Mouse (Mus musculus): Measurements from ENCODE around the gene Rec8. TPM values are rescaled to one million over a fixed set of nuclear protein-coding genes. Genes with fewer than 3 reads are reported as not detected.

The Rec8 gene
- polyA plus RNA-seq, 1 experiment from 2014 or later: 17.5 TPM

DNA sequence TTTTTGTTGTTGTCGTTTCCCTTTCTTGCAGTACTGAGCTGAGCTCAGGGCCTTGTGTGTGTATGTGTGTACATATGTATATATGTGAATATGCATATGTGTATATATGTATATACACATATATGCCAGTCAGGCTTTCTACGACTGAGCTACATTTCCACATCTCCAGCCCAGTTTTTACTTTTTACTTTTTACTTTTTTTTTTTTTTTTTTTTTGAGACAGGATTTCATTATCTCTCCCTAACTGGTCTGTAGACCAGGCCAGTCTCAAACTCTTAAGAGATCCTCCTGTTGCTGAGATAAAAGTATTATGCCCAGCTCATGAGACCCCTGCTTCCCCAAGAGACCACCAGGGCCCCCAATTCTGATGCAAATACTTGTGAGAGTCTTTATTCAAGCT, 993 bp upstream of the Rec8 start:
- H3K9me3 ChIP-seq (replicated peaks): no peaks in the 10 kb centered on the region
- 83% methylated on average over 2 of the region's 2 CpGs for WGBS
- peak overlapping the region; percentile 36; the same call in 1 of the 2 replicates for H3K27ac ChIP-seq (ENCODE audit: poor library complexity, severe bottlenecking)

DNA sequence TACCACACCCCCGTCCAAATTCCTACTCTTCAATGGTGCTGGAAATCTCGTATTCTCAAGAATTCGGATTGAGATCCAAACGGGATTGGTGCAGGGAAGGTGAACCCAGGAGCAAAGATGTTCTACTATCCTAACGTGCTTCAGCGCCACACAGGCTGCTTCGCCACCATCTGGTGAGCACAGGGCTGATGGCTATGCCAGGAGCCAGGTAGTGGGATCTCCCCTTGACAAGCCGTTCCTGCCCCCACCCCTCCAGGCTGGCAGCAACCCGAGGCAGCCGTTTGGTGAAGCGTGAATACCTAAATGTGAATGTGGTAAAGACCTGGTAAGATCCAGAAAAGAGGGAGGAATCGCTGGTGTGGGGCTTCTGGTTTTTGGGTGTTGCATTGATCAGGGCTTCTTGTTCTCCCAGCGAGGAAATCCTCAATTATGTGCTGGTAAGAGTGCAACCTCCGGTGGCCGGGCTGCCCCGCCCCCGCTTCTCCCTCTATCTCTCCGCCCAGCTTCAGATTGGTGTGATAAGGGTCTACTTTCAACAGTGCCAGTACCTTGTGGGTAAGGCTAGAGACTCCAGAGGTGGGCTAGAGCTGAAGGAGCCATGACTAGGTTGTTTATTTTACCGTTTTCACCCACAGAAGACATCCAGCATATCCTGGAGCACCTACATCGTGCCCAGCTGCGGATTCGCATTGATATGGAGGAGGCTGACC, 804 bp downstream of the Rec8 start:
- peak overlapping the region; percentile 64 for H3K4me2 ChIP-seq
- no peaks in the 10 kb centered on the region for H3K9me3 ChIP-seq (replicated peaks)
- no peaks in the 10 kb centered on the region for H3K27me3 ChIP-seq (replicated peaks)
- no peak for ATAC-seq (ENCODE audit: insufficient number of reproducible peaks, low FRiP score)
- H3K9ac ChIP-seq: peak overlapping the region; percentile 48; the same call in 1 of the 2 replicates
- H3K36me3 ChIP-seq: peaks cover 8% of the 10 kb centered on the region
- peaks cover 17% of the 10 kb centered on the region for H3K4me1 ChIP-seq (replicated peaks)
- peak overlapping the region; percentile 37 for H3K4me3 ChIP-seq
- 32% methylated on average over 22 of the region's 22 CpGs for WGBS
- no peak overlapping the region for H3K27ac ChIP-seq (ENCODE audit: poor library complexity, severe bottlenecking)

More for the DNA sequence above, 993 bp upstream of the Rec8 start:
- no peak overlapping the region for H3K4me3 ChIP-seq
- no peaks in the 10 kb centered on the region for H3K36me3 ChIP-seq
- no peak overlapping the region for H3K4me2 ChIP-seq
- peaks cover 27% of the 10 kb centered on the region for H3K4me1 ChIP-seq (replicated peaks)
- no peak for ATAC-seq (ENCODE audit: insufficient number of reproducible peaks, low FRiP score)
- H3K27me3 ChIP-seq (replicated peaks): no peaks in the 10 kb centered on the region
- no peak overlapping the region for H3K9ac ChIP-seq

DNA sequence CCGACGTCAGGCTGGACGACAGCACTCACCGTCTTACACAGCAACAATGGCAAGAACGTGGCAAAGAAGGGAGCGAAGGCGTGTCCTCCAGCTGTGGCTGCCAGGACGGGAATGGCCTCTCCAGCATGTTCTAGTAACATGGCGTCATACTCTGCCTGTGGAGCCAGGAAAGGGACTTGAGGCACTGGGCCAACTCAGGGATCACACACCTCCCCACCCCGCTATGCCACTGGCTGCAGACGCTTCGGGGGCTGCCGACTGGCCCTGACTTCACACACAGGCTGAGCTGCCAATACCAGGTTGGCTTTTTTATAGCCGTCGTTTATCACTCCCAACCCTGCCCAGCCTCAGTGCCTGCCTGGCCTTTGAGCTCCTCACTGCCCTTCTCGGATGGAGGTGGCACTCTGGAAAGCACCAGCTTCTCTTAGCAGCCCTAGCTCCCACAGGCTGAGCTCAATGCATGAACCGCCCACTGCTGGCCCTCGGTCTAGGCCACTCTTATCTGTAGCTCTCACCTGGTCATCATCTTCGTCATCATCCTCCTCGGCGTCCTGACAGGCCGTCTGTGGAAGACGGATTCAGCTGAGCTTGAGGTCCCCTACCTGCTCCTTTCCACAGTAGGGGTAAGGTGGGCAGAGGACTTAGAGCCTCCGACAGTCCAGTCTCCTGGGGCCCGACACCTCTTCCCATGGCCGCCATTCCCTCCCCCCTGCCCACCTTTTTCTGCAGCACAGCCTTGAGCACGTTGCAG, 10.4 kb downstream of the Rec8 start:
- Histone ChIP-seq H3K9ac (no peak overlapping the region), H3K4me2 (no peak overlapping the region), H3K4me3 (no peak overlapping the region), H3K27me3 (replicated peaks) (no peaks in the 10 kb centered on the region), H3K4me1 (replicated peaks) (peaks cover 7% of the 10 kb centered on the region), H3K27ac (ENCODE audit: poor library complexity, severe bottlenecking) (no peak overlapping the region), H3K9me3 (replicated peaks) (no peaks in the 10 kb centered on the region), H3K36me3 (peaks cover 99% of the 10 kb centered on the region)
- ATAC-seq (ENCODE audit: insufficient number of reproducible peaks, low FRiP score): no peak
- 88% methylated on average over 27 of the region's 27 CpGs for WGBS

DNA sequence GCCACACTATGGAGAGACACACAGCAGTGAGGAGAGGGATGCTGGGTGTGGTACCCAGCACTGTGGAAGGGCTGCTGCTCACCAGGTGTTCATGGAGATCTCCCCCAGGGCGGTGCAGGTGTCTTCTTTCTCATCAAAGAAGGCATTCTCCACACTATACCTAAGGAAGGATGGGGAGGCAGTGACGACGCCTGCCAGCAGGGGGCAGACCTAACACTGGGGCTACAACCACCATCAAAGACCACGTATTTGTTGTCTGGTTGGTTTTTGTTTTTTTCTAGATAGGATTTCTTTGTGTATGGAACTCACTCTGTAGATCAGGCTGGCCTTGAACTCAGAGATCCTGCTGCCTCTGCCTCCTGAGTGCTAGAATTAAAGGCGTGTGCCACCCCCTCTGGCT, 11.5 kb downstream of the Rec8 start:
- Histone ChIP-seq H3K27ac (ENCODE audit: poor library complexity, severe bottlenecking) (no peak overlapping the region), H3K36me3 (peaks cover 98% of the 10 kb centered on the region), H3K4me2 (no peak overlapping the region), H3K4me1 (replicated peaks) (peaks cover 9% of the 10 kb centered on the region), H3K4me3 (no peak overlapping the region), H3K9ac (no peak overlapping the region), H3K9me3 (replicated peaks) (no peaks in the 10 kb centered on the region), H3K27me3 (replicated peaks) (no peaks in the 10 kb centered on the region)
- 50% methylated on average over 5 of the region's 5 CpGs for WGBS
- no peak for ATAC-seq (ENCODE audit: insufficient number of reproducible peaks, low FRiP score)

DNA sequence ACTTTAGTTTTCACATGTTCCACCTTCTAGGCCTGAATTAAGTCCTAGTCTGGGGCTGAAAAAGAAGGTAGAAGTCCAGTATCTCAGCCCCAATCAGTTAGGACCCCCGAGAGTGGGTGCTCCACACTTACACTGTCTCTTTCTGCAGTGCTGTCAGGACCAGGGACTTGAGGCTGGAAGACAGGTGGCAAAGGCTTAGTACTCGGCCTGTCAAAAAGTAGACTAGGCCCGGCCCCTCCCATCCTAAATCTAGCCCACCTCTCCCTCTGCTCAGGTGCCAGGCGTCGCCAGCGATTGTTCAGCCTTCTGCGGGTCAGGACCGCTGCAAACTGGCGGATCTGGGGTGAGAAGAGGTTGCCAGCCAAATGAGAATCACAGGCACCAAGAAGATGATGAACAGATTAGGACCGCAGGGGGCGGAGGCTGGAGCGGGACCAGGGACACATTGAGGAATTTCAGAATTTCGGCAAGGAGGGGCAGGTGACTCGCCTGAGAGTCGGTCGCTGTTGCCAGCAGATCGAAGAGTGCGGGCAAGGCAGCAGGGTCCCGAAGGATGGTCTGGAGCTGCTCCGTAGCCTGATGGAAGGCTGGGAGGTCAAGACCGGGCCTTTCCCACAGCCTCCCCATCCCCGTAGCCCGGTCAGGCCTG, 17.2 kb downstream of the Rec8 start:
- 0 out of 2 replicates have a peak, but pooled peaks have one; percentile 6 for ATAC-seq (ENCODE audit: insufficient number of reproducible peaks, low FRiP score)
- Histone ChIP-seq H3K9ac (peak overlapping the region; percentile 90), H3K27me3 (replicated peaks) (no peaks in the 10 kb centered on the region), H3K9me3 (replicated peaks) (no peaks in the 10 kb centered on the region), H3K4me1 (replicated peaks) (peaks cover 18% of the 10 kb centered on the region), H3K36me3 (peaks cover 81% of the 10 kb centered on the region), H3K4me3 (peak overlapping the region; percentile 89), H3K4me2 (peak overlapping the region; percentile 98), H3K27ac (ENCODE audit: poor library complexity, severe bottlenecking) (peak overlapping the region; percentile 79)
- WGBS: 4% methylated on average over 23 of the region's 23 CpGs

DNA sequence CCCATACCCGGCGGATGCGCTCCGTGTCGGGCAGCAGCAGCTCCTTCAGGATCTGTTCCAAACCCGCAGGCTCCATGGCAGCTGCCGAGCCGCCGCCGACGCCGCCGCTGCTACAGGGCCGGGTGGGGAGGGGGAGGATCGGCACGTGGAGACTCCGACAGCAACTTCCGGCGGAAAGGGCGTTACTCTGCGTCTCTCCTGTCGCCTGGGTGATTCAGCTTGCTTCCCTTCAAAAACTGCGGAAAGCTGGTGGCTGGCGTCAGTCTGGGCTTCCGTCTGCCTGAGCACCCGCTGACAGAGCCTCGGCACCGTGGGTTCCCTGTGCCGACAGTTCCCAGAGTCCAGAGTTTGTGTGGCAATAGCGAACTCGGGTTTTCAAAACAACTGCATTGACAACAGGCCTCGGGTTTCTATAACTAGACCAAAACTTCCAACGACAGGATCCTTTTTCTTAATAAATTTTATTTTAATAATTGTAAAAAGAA, 17.7 kb downstream of the Rec8 start, which contains the start of gene Ipo4:
Ipo4 (minus strand) TSS at position 435 of the 485 bp plus-strand sequence.
- 1% methylated on average over 31 of the region's 33 CpGs for WGBS
- Histone ChIP-seq H3K4me1 (replicated peaks) (peaks cover 18% of the 10 kb centered on the region), H3K9ac (peak within 1 kb of the TSS; percentile 90), H3K4me3 (peak within 1 kb of the TSS; percentile 89), H3K27me3 (replicated peaks) (no peaks in the 10 kb centered on the region), H3K9me3 (replicated peaks) (no peaks in the 10 kb centered on the region), H3K27ac (ENCODE audit: poor library complexity, severe bottlenecking) (peak within 1 kb of the TSS; percentile 79), H3K4me2 (peak within 1 kb of the TSS; percentile 98), H3K36me3 (peaks cover 81% of the 10 kb centered on the region)
- ATAC-seq (ENCODE audit: insufficient number of reproducible peaks, low FRiP score): peak; percentile 86

DNA sequence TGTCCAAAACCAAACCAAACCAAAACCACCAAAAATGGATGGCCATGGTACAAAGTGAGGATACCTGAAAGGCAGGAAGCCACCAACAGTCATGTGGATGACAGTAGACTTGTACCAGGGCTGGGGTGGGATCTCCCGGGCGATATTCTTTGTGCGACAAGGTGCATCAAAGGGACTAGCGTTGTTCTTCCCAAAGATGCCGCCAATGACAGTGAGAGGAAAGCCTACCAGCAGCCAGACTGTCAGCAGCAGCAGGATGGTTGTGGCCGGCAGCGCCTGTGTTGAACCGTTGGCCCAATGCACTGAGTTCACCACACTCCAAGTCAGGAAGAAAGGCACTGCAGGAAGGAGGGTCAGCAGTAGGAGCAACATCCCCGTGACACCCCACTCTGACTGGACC, 20.0 kb downstream of the Rec8 start, which contains the start of gene Gm49378:
Gm49378 (minus strand) TSS at position 101 of the 400 bp plus-strand sequence.
- ATAC-seq (ENCODE audit: insufficient number of reproducible peaks, low FRiP score): no peak
- Histone ChIP-seq H3K9me3 (replicated peaks) (no peaks in the 10 kb centered on the region), H3K4me1 (replicated peaks) (peaks cover 27% of the 10 kb centered on the region), H3K4me2 (no peak within 1 kb of the TSS), H3K9ac (no peak within 1 kb of the TSS), H3K27me3 (replicated peaks) (no peaks in the 10 kb centered on the region), H3K27ac (ENCODE audit: poor library complexity, severe bottlenecking) (no peak within 1 kb of the TSS), H3K36me3 (peaks cover 70% of the 10 kb centered on the region), H3K4me3 (no peak within 1 kb of the TSS)
- WGBS: 94% methylated on average over 9 of the region's 9 CpGs

DNA sequence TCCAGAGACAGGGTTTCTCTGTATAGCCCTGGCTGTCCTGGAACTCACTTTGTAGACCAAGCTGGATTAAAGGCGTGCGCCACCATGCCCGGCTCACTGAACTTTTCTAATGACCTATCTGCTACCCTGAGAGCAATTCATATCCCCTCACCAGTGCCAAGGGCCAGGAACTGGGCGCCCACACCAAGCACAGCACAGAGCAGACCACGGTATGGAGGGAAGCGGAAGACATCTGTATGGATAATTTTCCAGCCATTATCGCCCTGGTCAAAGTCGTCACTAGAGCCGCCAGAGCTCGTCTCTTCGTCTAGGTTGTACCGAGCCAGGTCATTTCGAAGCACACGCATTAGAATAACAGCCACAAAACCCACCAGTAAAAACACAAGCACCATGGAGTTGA, 23.0 kb downstream of the Rec8 start:
- no peak for ATAC-seq (ENCODE audit: insufficient number of reproducible peaks, low FRiP score)
- Histone ChIP-seq H3K27me3 (replicated peaks) (no peaks in the 10 kb centered on the region), H3K4me2 (no peak overlapping the region), H3K4me3 (no peak overlapping the region), H3K9me3 (replicated peaks) (no peaks in the 10 kb centered on the region), H3K4me1 (replicated peaks) (peaks cover 29% of the 10 kb centered on the region), H3K27ac (ENCODE audit: poor library complexity, severe bottlenecking) (no peak overlapping the region), H3K9ac (no peak overlapping the region), H3K36me3 (peaks cover 58% of the 10 kb centered on the region)
- 98% methylated on average over 14 of the region's 14 CpGs for WGBS

DNA sequence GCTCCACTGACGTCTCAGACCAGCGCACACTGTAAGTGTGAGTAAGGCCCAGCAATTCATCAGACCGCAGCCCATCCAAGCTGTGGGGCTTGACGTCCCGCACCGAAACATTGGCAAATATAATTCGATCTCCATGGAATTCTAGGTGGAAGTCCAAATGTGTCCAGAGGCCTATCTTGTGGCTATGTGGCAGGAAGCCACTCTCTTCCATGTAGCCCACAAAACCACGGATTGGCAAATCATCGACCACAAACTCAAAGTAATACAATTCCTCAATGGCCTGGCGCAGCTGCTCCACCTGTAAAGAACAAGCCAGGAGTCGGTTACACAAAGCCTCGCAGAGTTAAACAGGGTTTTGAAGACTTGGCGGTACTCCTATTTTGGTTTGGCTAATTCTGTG, 23.5 kb downstream of the Rec8 start:
- no peak overlapping the region for H3K27ac ChIP-seq (ENCODE audit: poor library complexity, severe bottlenecking)
- H3K9ac ChIP-seq: no peak overlapping the region
- H3K4me3 ChIP-seq: no peak overlapping the region
- H3K27me3 ChIP-seq (replicated peaks): no peaks in the 10 kb centered on the region
- H3K4me1 ChIP-seq (replicated peaks): peaks cover 29% of the 10 kb centered on the region
- WGBS: 94% methylated on average over 13 of the region's 13 CpGs
- H3K9me3 ChIP-seq (replicated peaks): no peaks in the 10 kb centered on the region
- ATAC-seq (ENCODE audit: insufficient number of reproducible peaks, low FRiP score): no peak
- H3K36me3 ChIP-seq: peaks cover 59% of the 10 kb centered on the region
- no peak overlapping the region for H3K4me2 ChIP-seq

DNA sequence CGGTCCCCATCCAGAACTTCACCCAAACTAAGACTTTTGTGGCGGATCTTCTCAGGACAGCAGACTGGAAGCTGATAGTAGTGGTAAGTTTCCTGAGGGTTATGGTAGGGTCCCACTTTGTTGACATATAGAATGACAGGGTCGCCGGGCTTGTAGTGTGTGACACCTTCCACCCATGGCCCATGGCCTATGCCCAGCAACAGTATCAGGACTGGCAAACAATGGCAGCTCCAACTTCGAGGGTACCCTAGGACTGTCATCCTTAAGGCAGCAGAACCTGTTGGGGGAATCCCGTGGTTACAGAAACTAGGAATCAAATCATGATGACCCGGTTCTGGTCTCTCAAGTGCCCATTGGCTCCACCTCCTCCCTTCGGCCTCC, 24.8 kb downstream of the Rec8 start:
- H3K4me1 ChIP-seq (replicated peaks): peaks cover 31% of the 10 kb centered on the region
- WGBS: 20% methylated on average over 8 of the region's 8 CpGs
- H3K9me3 ChIP-seq (replicated peaks): no peaks in the 10 kb centered on the region
- H3K27me3 ChIP-seq (replicated peaks): no peaks in the 10 kb centered on the region
- H3K27ac ChIP-seq (ENCODE audit: poor library complexity, severe bottlenecking): peak overlapping the region; percentile 90
- peak overlapping the region; percentile 73 for H3K4me3 ChIP-seq
- no peak; the same call in 1 of the 2 replicates for ATAC-seq (ENCODE audit: insufficient number of reproducible peaks, low FRiP score)
- peak overlapping the region; percentile 88 for H3K4me2 ChIP-seq
- H3K36me3 ChIP-seq: peaks cover 54% of the 10 kb centered on the region
- peak overlapping the region; percentile 82 for H3K9ac ChIP-seq
